Mouse (Mus musculus) intestine, embryonic 15.5 days (tissue): ENCODE results near the gene Jakmip3. TPM values are rescaled to one million over a fixed set of nuclear protein-coding genes. Genes with fewer than 3 reads are reported as not detected.

Experiments used
- ATAC-seq: fragments of 200-750 bp; cut with Nextera tagmentation; 2 replicates; pipeline ENCODE4 v1.8.0; 2017; ENCODE audit warnings: moderate TSS enrichment, moderate library complexity
- H3K27ac ChIP-seq: fragments of 300-500 bp; sonication (generic); 2 replicates; pipeline ENCODE4 v1.5.1; 2015; ENCODE audit warnings: mild to moderate bottlenecking, inconsistent platforms
- H3K27me3 ChIP-seq: fragments of 300-500 bp; sonication (generic); replicated peaks from 2 replicates; pipeline ENCODE4 v1.6.1; 2015; ENCODE audit warnings: inconsistent platforms
- H3K36me3 ChIP-seq: fragments of 300-500 bp; sonication (generic); 2 replicates; pipeline ENCODE4 v1.6.1; 2015; ENCODE audit warnings: inconsistent platforms
- H3K4me1 ChIP-seq: fragments of 300-500 bp; sonication (generic); replicated peaks from 2 replicates; pipeline ENCODE4 v1.6.1; 2015; ENCODE audit warnings: inconsistent platforms
- H3K4me2 ChIP-seq: fragments of 300-500 bp; sonication (generic); replicated peaks from 2 replicates; pipeline ENCODE4 v1.6.1; 2015; ENCODE audit warnings: mild to moderate bottlenecking, inconsistent platforms
- H3K4me3 ChIP-seq: fragments of 300-500 bp; sonication (generic); replicated peaks from 2 replicates; pipeline ENCODE4 v1.5.1; 2015; ENCODE audit warnings: inconsistent platforms
- H3K9ac ChIP-seq: fragments of 300-500 bp; sonication (generic); 2 replicates; pipeline ENCODE4 v1.6.1; 2015; ENCODE audit warnings: inconsistent platforms
- H3K9me3 ChIP-seq: fragments of 300-500 bp; sonication (generic); 2 replicates; pipeline ENCODE4 v1.6.1; 2016; ENCODE audit warnings: inconsistent platforms
- WGBS: fragments of 180-500 bp; shearing (Covaris S2); methylation state at CpG from one replicate; pipeline ENCODE4 v1.1.7; 2015; 5-methylcytosine and 5-hydroxymethylcytosine counted together
- polyA plus RNA-seq: library from polyadenylated mRNA; unstranded; fragments of >200 nt; fragmentation: Nextera tagmentation; extraction: Ambion mirVana; gene quantifications from 2 replicates; pipeline ENCODE4 v1.2.1, GENCODE M21; 2015

The Jakmip3 gene
- polyA plus RNA-seq, 1 experiment from 2014 or later, result 0.23 TPM

DNA sequence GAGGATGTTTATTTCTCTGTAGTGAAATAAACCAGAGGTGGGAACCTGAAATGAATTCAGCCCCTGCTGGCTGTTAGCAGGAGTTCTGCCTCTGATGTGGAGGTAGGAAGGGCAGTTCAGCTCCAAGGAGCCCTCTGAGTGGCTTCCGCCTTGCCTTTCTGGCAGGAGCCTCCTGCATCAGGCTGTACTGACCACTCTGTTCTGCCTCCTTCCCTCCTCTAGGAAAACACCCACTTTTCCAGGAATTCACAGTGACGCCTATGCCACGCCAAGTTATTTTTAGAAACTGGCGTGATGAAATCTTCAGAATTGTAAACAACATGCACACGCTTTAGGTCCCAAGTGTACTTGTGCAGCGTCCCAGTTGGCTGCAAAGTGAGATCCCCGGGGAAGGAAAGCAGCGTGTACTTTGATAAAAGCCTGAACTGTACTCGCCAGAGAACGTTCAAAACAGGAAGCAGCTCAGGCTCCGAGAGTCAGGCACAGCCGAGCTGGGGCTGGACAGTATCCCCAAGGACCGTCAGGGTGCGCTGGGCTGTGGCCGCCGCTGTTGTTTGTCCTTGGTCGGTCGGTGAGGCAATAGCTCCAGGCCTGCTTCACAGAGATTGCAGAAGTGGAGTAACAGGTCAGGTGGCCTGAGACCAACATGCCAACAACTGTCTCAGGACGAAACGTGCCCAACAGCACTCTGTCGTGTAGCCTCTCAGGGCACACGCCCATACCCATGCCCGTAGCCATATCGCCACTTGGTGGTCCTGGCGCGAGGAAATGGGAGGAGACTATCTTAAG lies 21.2 kb upstream of the Jakmip3 start:
- Histone ChIP-seq H3K27me3 (no peaks in the 10 kb centered on the region), H3K9ac (peak overlapping the region; percentile 23), H3K9me3 (no peaks in the 10 kb centered on the region), H3K4me2 (peak overlapping the region; percentile 76), H3K4me1 (peaks cover 7% of the 10 kb centered on the region), H3K36me3 (no peaks in the 10 kb centered on the region), H3K27ac (peak overlapping the region; percentile 84), H3K4me3 (peak overlapping the region; percentile 36)
- WGBS, result 2% methylated on average over 26 of the region's 26 CpGs
- ATAC-seq, result peak; percentile 89

DNA sequence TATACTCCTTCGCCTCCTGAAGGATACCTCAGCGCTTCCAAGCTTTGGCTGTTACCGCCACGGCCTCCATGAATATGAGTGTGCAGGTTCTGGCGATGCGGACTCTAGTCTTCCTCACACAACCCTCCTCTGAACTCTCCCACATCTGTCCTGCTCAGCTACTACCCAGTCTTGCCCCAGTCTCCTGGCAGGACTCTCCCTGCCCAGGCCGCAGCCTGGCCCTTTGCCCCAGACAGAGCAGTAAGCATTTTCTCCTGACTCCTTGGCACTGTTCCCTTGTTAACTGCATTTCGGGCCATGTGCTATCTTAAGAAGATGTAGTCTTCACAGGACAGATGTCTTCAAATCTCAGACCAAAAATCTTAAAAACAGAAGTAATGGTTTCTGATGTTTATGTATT lies 18.9 kb upstream of the Jakmip3 start:
- Histone ChIP-seq H3K36me3 (no peaks in the 10 kb centered on the region), H3K9me3 (no peaks in the 10 kb centered on the region), H3K27me3 (no peaks in the 10 kb centered on the region), H3K4me3 (no peak overlapping the region), H3K27ac (no peak overlapping the region), H3K9ac (no peak overlapping the region), H3K4me2 (no peak overlapping the region), H3K4me1 (peaks cover 7% of the 10 kb centered on the region)
- ATAC-seq, result no peak
- WGBS, result 94% methylated on average over 8 of the region's 8 CpGs

DNA sequence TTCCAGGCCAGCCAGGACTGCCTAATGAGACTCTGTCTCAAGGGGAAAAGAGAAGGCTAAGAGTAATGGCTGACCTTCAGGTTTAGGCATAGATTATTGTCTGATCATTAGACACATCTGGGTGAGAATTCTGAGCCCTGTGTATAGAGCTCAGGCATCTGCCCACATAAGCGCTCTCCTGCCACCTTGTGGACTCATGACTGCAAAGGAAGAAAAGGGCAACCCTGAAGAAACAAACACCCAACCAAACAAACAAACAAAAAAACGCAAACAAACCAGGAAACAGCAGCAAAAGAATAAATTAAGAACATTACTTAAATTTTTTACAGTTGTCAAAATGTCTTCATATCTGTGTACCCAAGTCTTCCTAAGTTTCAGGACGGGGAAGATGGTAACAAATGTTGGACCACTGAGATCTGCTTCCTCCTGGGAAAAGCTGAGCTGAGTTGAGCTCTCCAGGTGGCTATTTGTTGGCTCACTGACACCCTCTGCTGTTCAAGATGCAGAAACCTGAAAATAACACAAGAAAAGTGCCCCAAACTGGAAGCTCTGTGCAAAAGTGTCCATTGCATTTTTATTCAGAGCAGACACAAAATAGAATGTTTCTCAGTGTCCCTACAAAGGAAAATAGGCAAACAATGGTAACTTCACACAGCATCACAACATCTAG lies 16.6 kb upstream of the Jakmip3 start:
- Histone ChIP-seq H3K27me3 (no peaks in the 10 kb centered on the region), H3K36me3 (no peaks in the 10 kb centered on the region), H3K4me3 (no peak overlapping the region), H3K4me1 (peaks cover 6% of the 10 kb centered on the region), H3K4me2 (no peak overlapping the region), H3K9ac (no peak overlapping the region), H3K9me3 (no peaks in the 10 kb centered on the region), H3K27ac (no peak overlapping the region)
- no peak for ATAC-seq
- WGBS, result 7% methylated on average over 3 of the region's 3 CpGs

DNA sequence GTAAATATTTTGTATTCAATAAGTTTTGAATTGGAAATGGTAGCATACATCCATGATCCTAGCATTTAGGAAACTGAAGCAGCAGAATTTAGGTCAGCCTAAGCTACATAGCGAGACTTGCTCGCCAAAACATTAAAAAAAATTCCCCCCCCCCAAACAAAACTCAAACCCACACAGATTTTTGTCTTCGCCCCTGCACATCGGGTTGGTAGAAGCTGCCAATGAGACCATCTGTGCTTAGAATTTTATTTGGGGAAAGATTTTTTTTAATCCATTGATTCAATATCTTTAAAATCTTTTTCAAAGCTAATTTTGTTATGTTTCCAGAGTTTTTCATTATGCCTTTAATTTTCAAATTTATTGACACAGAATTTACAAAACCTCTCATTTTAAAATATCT lies 12.1 kb upstream of the Jakmip3 start:
- no peaks in the 10 kb centered on the region for H3K36me3 ChIP-seq
- WGBS, result 95% methylated on average over 4 of the region's 4 CpGs
- H3K4me2 ChIP-seq, result no peak overlapping the region
- H3K4me1 ChIP-seq, result no peaks in the 10 kb centered on the region
- no peak overlapping the region for H3K4me3 ChIP-seq
- ATAC-seq, result no peak
- no peak overlapping the region for H3K9ac ChIP-seq
- H3K27ac ChIP-seq, result no peak overlapping the region
- no peaks in the 10 kb centered on the region for H3K27me3 ChIP-seq
- H3K9me3 ChIP-seq, result no peaks in the 10 kb centered on the region

DNA sequence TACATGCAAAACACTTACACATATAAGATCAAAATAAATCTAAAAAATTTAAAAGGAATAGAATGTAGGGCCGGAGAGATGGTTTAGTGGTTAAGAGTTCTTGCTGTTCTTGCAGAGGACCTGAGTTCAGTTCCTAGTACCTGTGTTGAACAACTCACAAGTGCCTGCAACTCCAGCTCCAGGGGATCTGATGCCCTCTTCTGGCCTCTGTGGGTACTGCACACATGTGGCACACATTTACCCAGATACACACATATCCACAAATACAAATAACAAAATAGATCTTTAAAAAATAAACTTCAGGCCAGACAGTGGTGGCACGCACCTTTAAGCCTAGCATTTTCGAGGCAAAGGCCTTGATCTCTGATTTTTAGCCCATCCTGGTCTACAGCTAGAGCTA lies 6.0 kb upstream of the Jakmip3 start:
- H3K4me3 ChIP-seq, result no peak overlapping the region
- no peak overlapping the region for H3K27ac ChIP-seq
- no peaks in the 10 kb centered on the region for H3K9me3 ChIP-seq
- no peaks in the 10 kb centered on the region for H3K4me1 ChIP-seq
- no peak for ATAC-seq
- WGBS, result 86% methylated on average over 3 of the region's 3 CpGs
- H3K9ac ChIP-seq, result no peak overlapping the region
- H3K36me3 ChIP-seq, result no peaks in the 10 kb centered on the region
- H3K4me2 ChIP-seq, result no peak overlapping the region
- peaks cover 13% of the 10 kb centered on the region for H3K27me3 ChIP-seq

DNA sequence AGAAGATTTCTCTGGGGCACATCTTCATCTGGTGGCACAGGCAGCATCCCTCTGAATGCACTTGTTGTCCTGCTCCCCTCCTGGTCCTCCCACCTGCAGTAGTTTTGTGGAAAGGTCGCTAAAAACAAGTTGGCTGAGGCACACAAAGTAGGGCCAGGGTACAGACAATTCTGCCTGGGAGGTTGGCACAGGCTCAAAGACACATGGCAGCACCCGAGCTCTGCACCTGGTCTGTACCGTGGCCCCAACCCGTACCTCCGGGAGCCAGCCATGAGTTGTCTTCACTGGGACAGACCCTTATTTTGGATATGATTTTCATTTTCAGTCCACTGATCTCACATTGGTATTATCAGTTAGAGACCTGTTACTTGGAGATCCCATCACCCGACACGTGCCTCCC lies 1.5 kb upstream of the Jakmip3 start:
- 76% methylated on average over 7 of the region's 7 CpGs for WGBS
- Histone ChIP-seq H3K9me3 (no peaks in the 10 kb centered on the region), H3K36me3 (no peaks in the 10 kb centered on the region), H3K27ac (no peak overlapping the region), H3K4me1 (peaks cover 11% of the 10 kb centered on the region), H3K4me3 (no peak overlapping the region), H3K27me3 (peaks cover 55% of the 10 kb centered on the region), H3K9ac (no peak overlapping the region), H3K4me2 (no peak overlapping the region)
- ATAC-seq, result no peak

DNA sequence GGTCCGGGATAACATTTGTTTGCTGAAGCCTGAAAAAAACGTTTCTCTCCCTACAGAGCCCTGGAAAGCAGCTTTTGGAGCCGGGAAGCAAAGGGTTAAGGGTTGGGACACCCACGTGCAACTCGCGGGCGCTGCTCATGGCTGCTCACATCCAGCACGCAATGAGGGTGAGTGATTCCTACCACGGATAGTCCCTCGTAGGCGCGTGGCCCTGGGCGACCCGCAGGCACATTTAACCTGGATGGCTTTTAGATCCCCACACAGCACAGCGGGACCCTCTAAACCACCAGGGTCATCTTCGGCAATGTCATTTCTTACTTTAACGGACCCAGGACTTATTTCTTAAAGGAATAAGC lies 296 bp upstream of the Jakmip3 start:
- WGBS, result 2% methylated on average over 17 of the region's 17 CpGs
- ATAC-seq, result 0 out of 2 replicates have a peak, but pooled peaks have one; percentile 23
- peak overlapping the region; percentile 83 for H3K4me2 ChIP-seq
- no peak overlapping the region for H3K27ac ChIP-seq
- peaks cover 55% of the 10 kb centered on the region for H3K27me3 ChIP-seq
- H3K36me3 ChIP-seq, result no peaks in the 10 kb centered on the region
- H3K4me1 ChIP-seq, result peaks cover 11% of the 10 kb centered on the region
- H3K4me3 ChIP-seq, result peak overlapping the region; percentile 39
- H3K9me3 ChIP-seq, result no peaks in the 10 kb centered on the region
- H3K9ac ChIP-seq, result 0 out of 2 replicates have a peak overlapping the region, but pooled peaks have one; percentile 17

DNA sequence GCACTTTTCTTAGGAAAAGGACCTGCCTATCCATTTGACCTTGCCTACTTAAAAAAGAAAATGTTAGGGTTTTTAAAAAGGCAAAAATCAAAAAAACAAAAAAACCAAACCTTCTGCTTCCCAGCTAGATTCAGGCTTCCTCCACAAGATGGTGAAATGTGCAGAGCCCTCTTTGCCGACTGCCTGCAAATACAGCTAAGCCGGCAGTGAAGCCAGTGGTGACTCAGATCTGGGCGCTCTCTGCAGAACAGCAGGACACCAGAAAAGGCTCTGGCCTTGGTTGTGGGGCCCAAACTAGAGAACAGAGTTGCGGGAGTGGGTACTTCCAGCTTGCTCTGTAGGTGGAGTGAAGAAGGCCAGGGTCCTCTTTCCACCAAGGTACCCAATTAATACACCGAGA lies 1.0 kb downstream of the Jakmip3 start:
- H3K27ac ChIP-seq, result no peak overlapping the region
- ATAC-seq, result no peak
- H3K4me1 ChIP-seq, result peaks cover 11% of the 10 kb centered on the region
- no peaks in the 10 kb centered on the region for H3K9me3 ChIP-seq
- 32% methylated on average over 5 of the region's 5 CpGs for WGBS
- H3K27me3 ChIP-seq, result peaks cover 57% of the 10 kb centered on the region
- H3K4me3 ChIP-seq, result no peak overlapping the region
- no peak overlapping the region for H3K9ac ChIP-seq
- peak overlapping the region; percentile 83; the same call in 1 of the 2 replicates for H3K4me2 ChIP-seq
- H3K36me3 ChIP-seq, result no peaks in the 10 kb centered on the region

DNA sequence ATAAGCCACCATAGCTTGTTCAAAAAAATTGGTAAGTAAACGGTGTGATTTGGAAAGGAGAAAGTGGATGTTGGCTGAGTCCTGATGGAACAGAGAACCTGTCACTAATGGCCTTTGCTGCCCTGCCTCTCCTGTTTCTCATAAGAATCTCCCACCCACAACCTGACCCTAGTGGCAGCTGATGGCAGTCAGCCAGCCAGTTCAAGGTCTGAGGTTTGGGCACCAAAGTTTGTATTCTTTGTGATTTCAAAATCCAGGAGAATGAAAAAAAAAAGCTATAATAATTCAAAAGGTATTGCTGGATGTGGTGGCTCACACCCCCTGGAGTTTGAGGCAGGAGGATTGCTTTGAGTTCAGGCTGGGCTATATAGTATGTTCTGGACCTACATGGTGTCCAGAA lies 1.8 kb downstream of the Jakmip3 start:
- Histone ChIP-seq H3K4me2 (no peak overlapping the region), H3K27ac (no peak overlapping the region), H3K4me1 (peaks cover 11% of the 10 kb centered on the region), H3K9ac (no peak overlapping the region), H3K9me3 (no peaks in the 10 kb centered on the region), H3K36me3 (no peaks in the 10 kb centered on the region), H3K27me3 (peaks cover 57% of the 10 kb centered on the region), H3K4me3 (no peak overlapping the region)
- no peak for ATAC-seq
- WGBS, result 86% methylated on average over 1 of the region's 1 CpGs

DNA sequence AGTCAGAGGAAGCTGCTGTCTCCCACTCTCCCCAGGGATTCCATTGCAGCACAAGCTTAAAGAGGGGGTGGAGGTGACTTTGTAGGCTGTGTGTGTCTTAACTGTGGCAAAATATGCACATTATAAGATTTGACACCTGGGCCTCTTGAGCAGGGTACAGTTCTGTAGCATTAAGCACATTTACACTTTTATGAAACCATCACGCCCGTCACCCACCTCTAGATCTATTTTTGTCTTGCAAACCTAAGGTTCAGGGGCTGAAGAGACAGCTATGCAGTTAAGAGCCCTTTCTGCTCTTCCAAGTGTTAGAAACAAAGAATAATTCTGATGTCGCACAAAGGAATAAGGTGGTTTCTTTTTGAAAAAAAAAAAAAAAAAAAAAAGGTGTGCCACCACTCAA lies 5.1 kb downstream of the Jakmip3 start:
- Histone ChIP-seq H3K4me2 (no peak overlapping the region), H3K9me3 (no peaks in the 10 kb centered on the region), H3K4me3 (no peak overlapping the region), H3K36me3 (no peaks in the 10 kb centered on the region), H3K27ac (no peak overlapping the region), H3K9ac (no peak overlapping the region), H3K4me1 (peaks cover 5% of the 10 kb centered on the region), H3K27me3 (peaks cover 32% of the 10 kb centered on the region)
- no peak for ATAC-seq
- 50% methylated on average over 3 of the region's 3 CpGs for WGBS

DNA sequence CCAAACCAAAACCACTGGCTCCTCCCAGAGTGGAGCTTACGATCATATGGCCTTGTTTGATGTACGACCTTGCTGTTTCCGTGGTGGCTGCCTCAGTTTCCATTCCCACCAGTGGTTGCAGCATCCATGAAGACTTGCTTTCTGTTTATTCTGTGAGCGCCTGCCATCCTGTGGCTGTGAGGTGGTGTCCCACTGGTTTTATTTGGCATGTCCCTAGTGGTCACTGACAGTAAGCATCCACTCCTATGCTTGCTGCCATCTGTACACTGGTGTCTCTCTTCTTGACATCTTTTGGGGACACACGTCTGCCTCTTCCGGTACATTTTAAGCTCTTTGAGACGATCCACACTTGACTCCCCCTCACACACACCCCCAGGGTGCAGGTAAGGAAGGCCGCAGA lies 7.2 kb downstream of the Jakmip3 start:
- H3K4me3 ChIP-seq, result no peak overlapping the region
- H3K4me2 ChIP-seq, result no peak overlapping the region
- peaks cover 12% of the 10 kb centered on the region for H3K27me3 ChIP-seq
- no peaks in the 10 kb centered on the region for H3K9me3 ChIP-seq
- 83% methylated on average over 8 of the region's 8 CpGs for WGBS
- ATAC-seq, result no peak
- H3K36me3 ChIP-seq, result no peaks in the 10 kb centered on the region
- no peaks in the 10 kb centered on the region for H3K4me1 ChIP-seq
- H3K9ac ChIP-seq, result no peak overlapping the region
- H3K27ac ChIP-seq, result no peak overlapping the region

DNA sequence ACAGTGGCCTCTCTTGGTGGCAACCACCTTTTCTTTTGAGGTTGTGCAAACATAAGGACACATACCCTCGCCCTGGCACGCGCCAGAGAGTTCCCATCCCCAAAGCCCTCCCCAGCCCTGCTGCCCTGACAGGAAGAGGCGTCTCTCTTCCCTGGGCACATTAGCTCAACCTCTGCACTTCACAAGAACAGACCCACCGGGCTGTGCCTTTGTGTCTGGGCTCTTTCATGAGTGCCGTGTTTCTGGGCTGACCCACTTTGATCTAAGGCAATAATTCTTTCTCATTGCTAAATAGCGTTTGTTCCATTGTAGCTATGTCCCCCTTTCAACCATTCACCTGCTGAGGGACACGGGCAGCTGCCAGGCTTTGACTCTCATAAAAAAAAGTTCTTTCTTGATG lies 7.8 kb downstream of the Jakmip3 start:
- Histone ChIP-seq H3K27ac (no peak overlapping the region), H3K4me3 (no peak overlapping the region), H3K4me2 (no peak overlapping the region), H3K9ac (no peak overlapping the region), H3K27me3 (peaks cover 6% of the 10 kb centered on the region), H3K36me3 (no peaks in the 10 kb centered on the region), H3K9me3 (no peaks in the 10 kb centered on the region), H3K4me1 (no peaks in the 10 kb centered on the region)
- WGBS, result 47% methylated on average over 8 of the region's 8 CpGs
- no peak for ATAC-seq

DNA sequence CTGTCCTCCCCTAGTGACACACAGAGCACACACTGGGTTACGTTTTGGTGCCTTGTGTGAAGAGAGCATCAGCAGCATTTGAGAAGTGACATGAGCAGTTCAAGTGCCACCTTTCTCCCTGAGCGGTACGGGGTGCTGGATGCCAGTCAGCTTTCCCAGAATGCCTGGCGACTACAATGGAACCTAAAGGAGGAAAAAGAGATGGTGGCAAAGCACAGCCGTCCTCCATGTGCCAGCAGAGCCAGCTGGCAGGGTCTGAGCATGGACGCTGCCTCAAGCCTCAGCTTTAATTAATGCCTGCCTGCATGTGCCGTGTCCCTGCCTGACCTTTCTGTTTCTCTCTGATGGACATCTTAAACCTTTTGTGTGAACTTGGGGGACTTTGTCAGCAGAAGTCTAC lies 15.3 kb downstream of the Jakmip3 start:
- H3K36me3 ChIP-seq, result no peaks in the 10 kb centered on the region
- no peaks in the 10 kb centered on the region for H3K4me1 ChIP-seq
- no peaks in the 10 kb centered on the region for H3K9me3 ChIP-seq
- no peak overlapping the region for H3K9ac ChIP-seq
- no peak overlapping the region for H3K4me3 ChIP-seq
- ATAC-seq, result no peak
- no peak overlapping the region for H3K4me2 ChIP-seq
- H3K27ac ChIP-seq, result no peak overlapping the region
- no peaks in the 10 kb centered on the region for H3K27me3 ChIP-seq
- WGBS, result 84% methylated on average over 7 of the region's 7 CpGs
